Mouse (Mus musculus) regulatory T cell (primary cell): Measurements from ENCODE around the gene Slc35c2.

Source experiments
- in situ Hi-C: fragments of 300-600 bp; cut with MboI, MseI; formaldehyde crosslinking; loops from one replicate; pipeline ENCODE4 v1.15.1; 2025; ENCODE audit warnings: high pct_unique_total_duplicates

Slc35c2 gene

DNA sequence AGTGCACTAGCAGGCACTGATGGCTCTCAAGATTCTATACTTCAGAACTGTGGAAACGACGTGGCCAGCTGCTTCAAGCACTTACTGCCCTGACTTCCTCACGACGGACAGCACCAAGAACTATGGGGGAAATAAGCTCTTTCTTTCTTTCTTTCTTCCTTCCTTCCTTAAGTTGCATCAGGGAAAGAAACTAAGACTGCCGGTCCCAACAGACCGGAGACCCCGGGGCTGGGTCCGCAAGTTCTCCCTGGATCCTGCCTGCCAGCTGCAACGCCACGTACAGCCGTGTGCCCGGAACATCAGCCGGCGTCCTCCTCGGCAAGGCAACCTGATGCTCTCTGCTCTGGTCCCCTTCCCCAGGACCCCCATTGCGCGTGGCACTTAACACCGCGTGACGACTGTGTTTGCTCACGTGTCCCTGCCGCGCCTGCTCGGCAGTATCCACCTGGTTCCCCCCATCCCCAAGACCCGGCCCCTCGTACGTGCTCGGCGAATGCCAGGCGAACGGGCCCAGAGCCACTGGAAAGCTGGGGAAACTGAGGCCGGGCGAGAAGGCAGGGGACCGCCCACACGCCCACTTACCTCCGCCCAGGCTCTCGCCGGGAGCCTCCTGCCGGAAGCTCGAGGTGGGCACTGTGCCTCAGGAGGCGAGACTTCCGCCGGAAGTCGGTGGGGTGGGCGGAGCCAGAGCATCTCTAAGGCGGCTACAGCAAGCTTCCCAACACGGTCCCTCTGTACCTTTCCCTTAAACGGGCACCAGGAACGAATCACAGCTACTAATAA, at the start of gene Slc35c2:
TSS of gene Slc35c2 (minus strand) at position 668 of the 783 bp plus-strand sequence.
- in situ Hi-C loops = no loop called here

DNA sequence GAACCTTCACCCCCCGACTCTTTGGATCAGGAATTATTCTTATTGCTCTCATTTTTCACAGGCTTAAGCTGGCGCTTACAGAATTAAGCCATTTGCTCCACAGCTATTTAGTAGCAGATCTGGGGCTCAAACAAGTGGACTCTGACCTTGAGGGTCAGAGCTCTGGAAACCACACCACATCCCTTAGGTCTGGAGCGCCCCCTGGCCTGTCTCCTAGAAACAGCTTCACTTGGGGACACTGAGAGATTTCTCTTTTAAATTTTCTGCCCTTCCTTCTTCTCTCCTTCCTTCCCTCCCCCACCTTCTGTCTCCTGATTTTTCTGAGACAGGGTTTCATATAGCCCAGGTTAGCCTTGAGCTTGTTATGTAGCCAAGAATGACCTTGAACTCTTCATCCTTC, 49.5 kb upstream of the Slc35c2 start:
- in situ Hi-C loops = no loop called here

DNA sequence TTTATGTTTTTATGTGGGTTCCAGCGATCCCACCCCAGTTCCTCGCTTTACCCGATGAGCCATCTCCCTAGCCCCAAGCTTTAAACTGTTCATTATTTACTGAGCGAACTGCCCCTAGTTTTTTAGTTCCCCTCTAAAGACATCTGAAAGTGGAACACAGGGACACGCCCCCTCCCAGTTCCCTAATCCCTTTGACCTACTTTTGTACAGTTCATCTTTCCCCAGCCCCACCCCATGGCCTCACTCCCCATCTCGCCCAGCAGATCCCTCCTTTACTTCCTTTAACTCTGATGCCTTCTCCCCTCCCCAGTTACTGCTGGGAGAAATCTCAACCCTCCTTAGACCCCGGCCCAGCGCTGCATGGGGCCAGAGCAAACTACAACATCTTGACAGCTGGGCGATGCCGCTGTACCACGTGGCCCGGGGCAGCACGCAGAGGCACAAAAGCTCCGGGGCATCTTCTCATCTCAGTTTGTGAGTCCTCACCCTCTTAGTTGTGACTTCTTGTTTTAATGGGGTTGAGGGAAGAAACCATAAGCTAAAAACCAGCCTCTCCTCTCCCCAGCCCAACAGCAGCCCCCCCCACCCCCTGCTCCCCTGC, 45.0 kb upstream of the Slc35c2 start:
- in situ Hi-C loops = no loop called here

DNA sequence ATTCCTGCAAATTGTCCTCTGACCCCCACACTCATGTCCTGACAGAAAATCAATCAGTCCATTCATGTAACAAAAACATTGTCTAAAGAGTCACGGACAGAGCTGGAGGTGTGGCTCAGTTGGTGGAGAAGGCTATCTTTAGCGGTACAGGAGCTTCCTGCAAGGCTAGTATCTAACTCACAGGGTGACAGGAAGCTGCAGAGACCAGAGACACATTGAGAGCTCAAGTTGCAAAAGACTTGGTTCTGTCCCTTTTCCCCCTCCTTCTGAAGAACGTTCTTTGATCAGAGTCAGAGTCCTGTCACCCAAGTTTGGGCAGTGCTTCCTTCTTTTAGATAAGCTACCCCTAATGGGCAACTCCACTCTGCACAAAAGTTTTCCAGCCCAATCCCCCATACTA, 42.0 kb upstream of the Slc35c2 start:
- in situ Hi-C loops = loop anchor here (10.0 kb wide), 1 partner anchor 655 kb away; no protein-coding TSS in a partner anchor

DNA sequence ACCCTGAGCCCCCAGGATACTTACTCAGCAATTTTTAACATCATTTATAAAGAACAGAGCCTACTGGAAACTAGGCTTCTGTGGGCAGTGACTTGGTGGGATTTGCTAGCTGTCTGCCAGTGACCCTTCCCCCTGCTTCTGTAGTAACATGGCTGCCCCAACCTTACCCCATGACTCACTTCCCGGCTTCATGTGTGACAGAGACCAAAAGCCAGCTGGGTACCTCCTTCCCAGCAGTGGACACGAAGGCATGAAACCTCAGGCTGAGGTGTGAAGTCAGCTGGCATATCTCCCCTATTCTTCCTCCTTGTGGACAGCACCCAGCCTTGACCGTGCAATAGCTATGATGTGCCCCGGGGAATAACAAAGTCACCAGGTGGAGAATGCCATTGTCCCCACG, 41.1 kb upstream of the Slc35c2 start:
- in situ Hi-C loops = loop anchor here (10.0 kb wide), 1 partner anchor 656 kb away; no protein-coding TSS in a partner anchor

DNA sequence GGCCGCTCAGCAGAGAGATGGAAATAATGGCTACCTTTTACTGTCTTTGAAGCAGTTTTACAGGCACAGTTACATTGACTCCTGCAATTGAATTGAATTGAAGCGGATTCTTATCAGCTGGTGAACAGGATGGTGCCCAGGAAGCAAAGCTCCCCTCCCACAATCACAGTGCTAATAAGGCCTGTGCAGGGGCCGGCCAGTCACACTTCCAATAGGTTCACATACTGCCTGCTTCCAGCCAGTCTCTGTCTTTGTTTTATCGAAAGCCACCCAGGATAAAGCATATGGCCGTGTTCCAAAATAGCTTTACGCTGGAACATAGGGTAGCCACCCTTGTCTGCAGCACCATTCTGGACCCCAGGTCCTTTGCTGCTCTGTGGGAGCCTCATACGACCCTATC, 39.7 kb upstream of the Slc35c2 start:
- in situ Hi-C loops = loop anchor here (10.0 kb wide), 1 partner anchor 657 kb away; no protein-coding TSS in a partner anchor

DNA sequence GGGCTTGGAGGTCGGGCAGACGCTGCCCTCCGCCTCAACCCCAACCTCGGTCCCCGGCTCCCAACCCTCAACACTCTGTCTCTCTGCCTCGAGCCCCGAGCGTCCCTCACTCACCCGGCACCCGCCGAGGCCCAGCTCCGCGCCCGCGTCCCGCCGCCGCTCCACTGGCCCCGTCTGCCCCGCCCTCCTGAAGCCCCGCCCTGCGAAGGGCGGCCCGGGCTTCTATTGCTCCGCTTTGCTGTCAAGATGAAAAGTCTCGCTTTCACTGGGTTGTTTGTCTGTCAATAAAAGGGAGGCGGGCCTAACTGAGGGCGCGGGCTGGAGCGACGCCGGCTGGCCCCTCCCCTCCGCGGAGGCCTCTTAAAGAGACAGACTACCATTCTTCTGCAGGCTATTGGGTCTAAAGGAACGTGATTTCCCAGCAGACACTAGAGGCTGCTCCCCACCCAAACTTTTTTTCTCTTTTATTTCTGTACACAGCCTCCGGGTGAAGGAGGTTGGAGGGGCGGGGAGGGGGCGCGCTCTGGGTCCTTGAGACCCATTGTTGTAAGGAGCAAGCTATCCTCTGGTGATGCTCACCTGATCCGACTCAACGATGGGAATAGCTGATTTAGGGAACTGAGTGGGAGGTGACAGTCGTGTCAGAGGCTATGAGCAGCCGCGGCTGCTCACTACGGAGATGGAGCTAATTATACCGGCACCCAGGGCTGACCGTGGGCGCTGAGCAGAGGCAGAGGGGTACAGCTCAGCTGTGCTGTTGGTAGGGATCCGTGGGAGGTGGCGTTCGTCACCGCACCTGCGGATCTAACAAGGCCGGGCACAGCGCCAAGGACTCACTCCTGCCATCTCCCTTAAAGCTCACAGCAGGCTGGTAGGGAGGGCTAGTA, 38.9 kb upstream of the Slc35c2 start, which contains the start of gene Elmo2:
TSS of gene Elmo2 (minus strand) at position 176 of the 887 bp plus-strand sequence.
- in situ Hi-C loops = loop anchor here (10.0 kb wide), 1 partner anchor 658 kb away; no protein-coding TSS in a partner anchor

DNA sequence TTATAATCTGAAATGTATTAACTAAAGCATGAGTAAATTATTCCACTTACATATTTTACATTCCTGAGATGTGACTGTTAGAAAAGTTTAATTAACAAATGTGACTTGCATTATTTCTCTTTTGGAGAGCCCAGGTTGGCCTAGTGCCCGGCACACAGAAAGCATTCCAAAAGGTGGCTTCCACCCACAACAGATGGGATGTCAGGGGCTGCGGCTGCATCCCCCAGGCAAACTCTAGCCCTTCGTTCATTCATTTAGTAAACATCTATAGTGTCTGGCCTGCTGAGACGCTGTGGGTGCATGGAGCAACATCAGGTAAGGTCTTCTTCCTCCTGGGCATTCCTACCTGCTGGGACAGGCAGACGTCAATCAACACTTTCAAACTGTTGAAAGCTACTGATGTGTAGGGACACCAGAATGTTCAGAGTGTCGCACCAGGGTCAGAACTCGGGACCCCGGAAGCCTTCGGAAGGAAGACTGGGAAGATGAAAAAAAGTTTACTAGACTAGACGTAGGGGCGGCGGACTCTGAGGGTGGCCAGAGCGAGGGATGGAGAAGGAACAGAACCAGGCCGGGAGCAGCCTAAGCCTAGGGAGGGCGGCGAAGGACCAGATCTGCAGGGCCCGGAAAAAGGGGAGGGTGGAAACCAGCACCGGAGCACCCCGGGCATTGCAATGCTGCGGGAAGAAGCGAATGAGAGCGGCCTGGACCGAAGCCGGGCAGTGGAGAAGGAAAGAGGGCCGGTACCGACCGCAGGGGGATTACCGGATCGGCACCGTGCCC, 38.0 kb upstream of the Slc35c2 start:
- in situ Hi-C loops = loop anchor here (10.0 kb wide), 1 partner anchor 659 kb away; no protein-coding TSS in a partner anchor

DNA sequence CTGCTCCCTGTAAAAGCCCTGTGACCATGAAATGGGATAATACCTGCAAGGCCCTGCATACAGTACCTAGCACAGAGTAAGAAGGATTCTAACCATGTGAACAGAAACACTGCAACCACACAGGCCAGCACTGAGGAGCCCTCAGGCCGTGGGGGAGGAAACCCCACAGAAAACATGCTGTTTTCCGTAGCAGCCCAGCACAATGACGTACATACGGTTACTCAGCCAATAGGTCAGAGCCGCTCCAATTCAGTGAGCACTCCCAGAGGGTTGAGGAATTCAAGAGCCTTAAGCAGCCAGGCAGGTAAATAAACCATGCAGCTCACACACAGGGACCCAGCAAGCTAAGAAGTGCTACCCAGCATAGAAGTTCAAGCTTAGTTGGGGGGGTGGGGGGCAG, 36.3 kb upstream of the Slc35c2 start:
- in situ Hi-C loops = loop anchor here (10.0 kb wide), 1 partner anchor 661 kb away; no protein-coding TSS in a partner anchor

DNA sequence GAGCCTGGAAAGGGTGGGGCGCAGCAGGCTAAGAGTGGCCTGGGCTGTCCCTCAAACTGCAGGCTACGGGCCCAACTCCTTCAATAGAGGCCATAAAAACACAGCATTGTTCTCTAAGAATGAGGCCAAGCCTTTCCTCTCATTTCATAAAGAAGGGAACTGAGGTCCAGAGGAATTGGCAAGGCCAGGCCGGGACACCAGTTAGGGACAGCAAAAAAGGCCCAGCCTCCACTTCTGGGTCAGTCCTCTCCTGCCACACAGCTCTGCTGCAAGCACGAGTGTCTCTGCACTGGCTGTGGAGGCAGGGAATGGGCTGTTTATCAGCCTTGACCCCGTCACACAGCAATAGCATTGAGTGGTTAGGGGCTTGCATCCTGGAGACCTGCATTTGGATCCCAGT, 35.8 kb upstream of the Slc35c2 start:
- in situ Hi-C loops = loop anchor here (10.0 kb wide), 1 partner anchor 661 kb away; no protein-coding TSS in a partner anchor

DNA sequence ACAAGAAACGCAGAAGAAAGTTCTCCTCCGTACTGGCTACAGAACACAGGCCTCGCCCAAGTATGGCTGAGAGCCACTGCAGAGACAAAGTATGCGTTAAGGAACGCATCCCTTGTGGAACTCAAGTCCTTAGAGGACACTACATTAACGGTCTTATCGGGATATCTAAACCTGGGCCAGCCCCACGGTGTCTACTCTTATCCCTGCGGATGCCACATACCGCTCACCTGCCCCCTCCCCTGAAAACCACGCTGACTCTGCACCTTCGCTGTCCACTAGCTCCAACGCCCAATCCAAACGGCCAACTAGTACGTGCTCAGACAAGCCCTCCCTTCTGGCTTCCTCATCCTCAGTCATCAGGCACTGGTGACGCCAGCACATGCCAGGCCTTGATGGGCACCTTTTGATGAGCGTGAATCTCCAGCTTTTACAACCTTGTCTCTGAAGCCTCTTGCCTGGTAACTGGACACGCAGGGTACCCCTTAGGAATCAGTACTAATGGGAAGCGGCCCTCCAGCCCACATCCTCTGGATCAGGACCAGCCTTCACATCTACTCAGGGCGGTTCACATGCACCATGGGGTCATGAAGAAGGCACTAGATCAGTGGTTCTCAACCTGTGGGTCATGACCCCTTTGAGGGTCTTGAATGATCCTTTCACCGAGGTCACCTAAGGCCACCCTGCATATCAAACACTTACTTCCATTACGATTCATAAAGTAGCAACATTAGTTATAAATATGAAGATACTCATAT, 34.5 kb upstream of the Slc35c2 start:
- in situ Hi-C loops = loop anchor here (10.0 kb wide), 1 partner anchor 663 kb away; no protein-coding TSS in a partner anchor

DNA sequence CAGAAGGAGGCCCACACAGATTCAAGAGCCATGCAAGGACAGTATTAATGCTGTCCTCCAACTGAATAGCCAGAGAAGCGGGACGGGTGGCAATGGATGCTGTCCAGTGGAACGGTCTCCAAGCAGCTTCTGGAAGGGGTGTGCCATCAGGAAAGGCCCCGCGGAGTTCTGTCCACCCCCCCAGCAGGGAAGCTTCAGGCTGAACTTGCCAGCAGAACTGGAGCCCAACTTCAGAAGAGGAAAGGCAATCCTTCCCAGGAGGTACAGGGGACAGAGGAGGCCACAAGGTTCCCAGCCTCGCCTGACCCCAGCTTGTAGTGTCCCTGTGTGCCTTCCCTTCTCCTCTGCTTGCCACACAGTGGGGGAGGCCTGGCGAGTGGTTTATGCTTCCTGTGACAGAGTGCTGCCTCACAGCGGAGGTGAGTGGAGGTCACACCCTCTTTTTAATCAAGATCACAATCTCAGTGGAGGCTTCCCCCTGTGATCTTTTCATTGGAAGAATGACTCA, 33.8 kb upstream of the Slc35c2 start:
- in situ Hi-C loops = loop anchor here (10.0 kb wide), 1 partner anchor 663 kb away; no protein-coding TSS in a partner anchor

DNA sequence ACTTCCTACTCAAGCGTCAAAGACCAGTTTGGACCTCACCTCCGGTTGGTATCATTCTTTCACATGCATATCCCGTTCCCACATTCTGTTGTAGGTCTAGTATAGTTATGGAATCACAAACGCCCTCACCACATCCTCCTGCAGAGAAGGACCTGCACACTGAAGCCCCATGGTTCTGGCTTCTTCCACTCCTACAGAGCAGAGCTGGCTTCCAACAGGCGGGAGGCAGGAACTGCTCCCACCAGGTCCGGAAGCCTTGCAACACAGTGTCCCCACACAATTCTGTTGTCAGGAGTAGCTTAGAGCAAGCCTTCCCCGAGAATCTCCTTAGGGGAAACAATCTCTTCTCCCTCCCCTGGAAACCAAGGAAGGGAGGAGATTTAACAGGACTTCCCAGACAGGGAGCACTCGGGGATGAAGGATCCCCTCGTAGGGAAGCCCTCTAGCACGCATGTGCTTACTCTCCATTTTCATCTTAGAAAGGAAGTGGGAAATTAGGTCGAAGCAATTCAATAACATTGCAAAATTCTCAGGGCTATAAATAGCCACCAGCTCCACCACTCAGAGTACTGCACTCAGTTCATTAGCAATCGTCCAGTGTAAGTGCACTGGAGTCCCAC, 33.0 kb upstream of the Slc35c2 start:
- in situ Hi-C loops = loop anchor here (10.0 kb wide), 1 partner anchor 664 kb away; no protein-coding TSS in a partner anchor

DNA sequence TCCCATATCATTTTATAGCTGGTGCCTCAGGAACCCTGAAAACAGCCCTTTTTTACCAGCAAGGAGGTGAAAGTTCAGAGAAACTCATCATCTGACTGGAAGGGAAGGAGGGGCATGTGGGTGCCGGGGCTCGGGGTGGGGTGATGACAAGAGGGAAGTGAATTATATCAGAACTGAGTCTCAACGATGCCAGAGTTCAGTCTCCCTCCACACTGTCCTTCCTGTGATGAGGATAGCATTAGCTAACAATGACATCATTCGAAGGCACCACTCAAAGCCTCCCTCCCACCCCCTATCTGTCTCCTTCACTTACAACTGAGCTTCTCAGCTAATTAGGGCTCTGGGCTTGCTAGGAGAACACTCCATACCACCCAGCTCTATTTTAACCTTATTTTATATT, 31.8 kb upstream of the Slc35c2 start:
- in situ Hi-C loops = no loop called here

DNA sequence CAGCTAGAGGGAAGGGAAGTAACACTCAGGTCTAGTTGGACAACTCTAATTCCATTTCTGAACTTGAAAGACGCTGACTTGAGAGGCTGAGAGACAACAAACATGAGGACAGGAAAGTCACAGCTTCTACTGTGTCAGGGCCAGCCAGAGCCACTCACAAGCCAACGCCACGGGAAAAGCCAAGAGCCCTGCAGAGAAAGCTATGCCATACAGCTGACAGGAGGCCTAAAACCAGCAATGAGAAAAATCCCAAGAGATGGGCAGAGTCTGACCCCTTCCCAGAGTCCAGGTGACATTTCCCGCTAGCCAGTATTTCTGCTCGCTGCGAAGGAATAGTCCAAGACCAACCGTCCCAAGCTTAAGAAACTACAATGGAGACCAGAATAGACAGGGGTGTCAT, 31.3 kb upstream of the Slc35c2 start:
- in situ Hi-C loops = no loop called here

DNA sequence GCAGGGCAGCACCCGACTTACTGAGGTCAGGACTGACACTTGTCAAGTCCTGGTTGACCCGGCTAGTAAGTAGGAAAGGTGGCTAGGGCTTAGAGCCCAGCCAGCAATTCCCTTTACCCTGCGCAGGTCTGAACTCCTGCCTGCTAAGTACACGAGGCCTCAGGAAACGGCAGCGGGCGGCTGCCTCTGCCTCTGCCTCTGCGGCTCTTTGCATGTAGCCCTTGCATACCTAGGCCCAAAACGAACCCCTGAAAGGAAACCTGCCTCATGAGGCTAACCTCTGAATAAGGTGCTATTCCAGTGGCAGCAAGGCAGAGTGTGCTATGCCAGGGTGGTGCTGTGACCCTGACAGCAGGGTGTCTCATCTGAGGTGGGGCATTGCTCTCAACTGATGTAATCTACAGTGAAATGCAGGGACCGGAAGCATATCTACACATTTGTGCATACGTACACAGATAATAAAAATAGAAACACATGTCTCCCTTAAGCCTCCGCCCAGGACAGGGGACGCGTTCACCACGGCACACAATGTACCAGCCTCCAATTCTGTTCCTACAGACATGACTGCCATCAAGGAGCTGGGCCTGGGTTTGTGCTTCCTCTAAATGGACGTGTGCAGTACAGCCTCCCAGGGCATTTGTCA, 30.1 kb upstream of the Slc35c2 start:
- in situ Hi-C loops = no loop called here

DNA sequence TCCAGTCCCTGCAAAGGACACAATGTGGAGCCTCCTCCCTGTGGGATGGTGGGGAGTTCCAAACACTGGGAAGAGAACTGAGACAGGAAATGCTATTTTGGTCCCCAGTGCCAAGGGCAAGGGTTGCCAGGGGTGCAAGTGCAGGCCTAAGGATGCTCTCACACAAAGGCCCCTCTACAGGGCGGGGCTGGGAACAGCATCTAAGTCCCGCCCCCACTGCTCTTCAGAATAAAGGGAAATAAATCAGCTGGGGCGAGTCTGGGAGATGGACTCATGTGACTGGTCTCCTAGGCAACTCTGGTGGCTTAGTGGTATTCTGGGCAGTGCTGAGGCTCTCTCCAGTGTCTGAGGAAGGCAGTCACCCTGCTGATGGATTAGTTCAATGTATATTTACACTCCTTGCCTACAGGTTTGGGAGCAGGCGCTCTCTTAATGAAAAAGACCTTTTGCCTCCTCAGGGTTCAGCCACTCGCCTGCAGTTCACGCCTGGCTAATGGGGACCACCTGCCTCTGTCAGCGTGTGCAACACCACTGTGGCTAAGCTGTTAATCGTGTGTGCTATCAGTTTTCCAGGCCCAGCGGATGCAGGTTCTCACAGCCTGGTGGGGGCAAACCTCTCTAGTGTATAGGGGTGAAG, 29.3 kb upstream of the Slc35c2 start:
- in situ Hi-C loops = no loop called here

DNA sequence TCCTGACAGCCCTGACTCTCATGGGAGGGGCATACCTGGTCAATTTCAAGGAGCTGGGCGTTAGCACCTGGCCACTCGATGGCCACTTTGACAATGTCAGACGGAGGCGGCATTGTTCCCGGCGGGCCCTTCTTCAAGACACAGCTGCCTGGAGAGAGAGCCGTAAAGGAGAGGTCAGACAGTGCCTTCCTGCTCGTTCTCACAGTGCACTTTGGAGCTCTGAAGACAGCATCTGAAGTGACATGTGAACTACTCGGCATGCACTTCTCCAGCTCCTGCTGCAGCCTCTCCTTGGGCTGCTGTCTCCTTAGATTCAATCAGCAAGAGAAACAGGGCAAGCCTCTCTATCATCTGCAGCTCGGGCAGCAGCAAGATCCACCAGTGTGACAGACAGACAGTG, 28.5 kb upstream of the Slc35c2 start:
- in situ Hi-C loops = no loop called here
